Mouse (Mus musculus) olfactory bulb, adult 2 months (tissue): Measurements from ENCODE around the gene Bpi.

Experiments
- CTCF ChIP-seq: fragments of 200-500 bp; IDR thresholded peaks from 2 replicates; pipeline ENCODE4 v1.5.1; 2012; ENCODE audit warnings: low read depth, mild to moderate bottlenecking, low read length, moderate library complexity; ENCODE audit not compliant: insufficient read depth
- POLR2A ChIP-seq: fragments of 200-500 bp; IDR thresholded peaks from 2 replicates; pipeline ENCODE4 v1.6.1; 2012; ENCODE audit warnings: mild to moderate bottlenecking, low read depth, low read length, moderate library complexity; ENCODE audit not compliant: insufficient read depth

- no peak for TF ChIP-seq CTCF
- no peak for TF ChIP-seq POLR2A
Observed at GRCm38 (mm10) chr2:158216510-158216909, 41.4 kb upstream of the Bpi start.
